Mouse (Mus musculus) fat pad, adult 2 months (tissue): ENCODE measurements around the gene Hrh2.

Experiments used
- DNase-seq: peaks from one replicate; pipeline ENCODE4 v3.0.0-alpha.2; 2011; ENCODE audit warnings: low read depth, low spot score; ENCODE audit errors: extremely low read depth

Gene Hrh2

GRCm38 (mm10) chr13:54215266-54215665, 23.3 kb downstream of the Hrh2 start:
- no peak for DNase-seq

DNA sequence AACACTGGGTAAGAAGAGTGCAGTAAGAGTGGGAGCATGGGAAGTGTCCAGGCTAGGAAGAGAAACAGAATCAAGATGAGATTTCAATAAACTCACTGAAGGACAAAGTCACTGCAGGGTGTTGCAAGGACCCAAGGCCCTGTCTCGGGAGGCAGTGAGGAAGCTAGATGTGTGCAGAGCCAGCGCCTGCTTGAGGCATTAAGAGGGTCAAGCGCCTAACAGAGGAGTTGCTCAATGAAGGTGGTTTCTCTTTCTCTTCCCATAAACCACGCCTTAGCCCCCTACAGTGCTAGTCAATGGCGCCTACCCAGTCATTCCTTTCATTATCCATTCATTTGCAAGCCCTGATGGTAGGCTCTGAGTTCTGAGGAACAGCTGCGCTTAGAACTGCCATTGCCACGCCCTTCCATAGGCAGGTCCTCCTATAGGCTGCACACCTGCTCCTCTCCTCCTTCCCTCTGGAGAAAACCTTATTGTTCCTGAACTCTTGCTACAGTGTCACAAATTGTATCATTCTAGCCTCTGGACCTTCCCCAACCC, 23.9 kb downstream of the Hrh2 start:
- DNase-seq: no peak

GRCm38 (mm10) chr13:54218341-54218740, 26.4 kb downstream of the Hrh2 start:
- no peak for DNase-seq

GRCm38 (mm10) chr13:54221631-54222179, 29.8 kb downstream of the Hrh2 start:
- no peak for DNase-seq

GRCm38 (mm10) chr13:54222921-54223769, 31.2 kb downstream of the Hrh2 start:
- DNase-seq: no peak

DNA sequence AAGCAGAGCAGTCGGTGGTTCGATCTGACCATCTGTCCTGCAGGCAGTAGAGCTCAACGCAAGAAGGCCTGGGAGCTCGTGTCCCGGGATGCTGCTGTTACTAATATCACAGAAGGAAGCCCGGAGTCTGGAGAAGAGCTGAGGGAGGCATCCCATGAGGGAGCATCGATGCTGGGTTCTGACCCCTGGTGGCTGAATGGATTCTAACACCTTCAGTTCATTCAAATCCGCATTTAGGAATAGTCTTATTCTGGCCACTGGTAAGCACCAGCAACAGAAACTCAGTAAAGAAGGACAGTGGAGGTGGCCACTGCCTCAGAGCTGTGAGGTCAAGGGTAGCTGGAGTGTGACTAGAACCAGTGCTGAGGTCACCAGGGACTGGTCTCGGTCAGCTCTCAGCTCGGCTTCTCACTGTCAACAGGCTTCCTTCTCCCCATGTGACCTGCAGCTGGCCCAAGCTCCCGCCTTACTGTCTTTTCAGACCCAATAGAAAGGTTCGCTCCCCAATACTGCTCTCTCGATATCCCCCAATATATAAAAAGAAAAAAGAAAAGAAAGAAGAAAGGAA, 36.1 kb downstream of the Hrh2 start:
- no peak for DNase-seq

- no peak for DNase-seq
Observed at GRCm38 (mm10) chr13:54230081-54230480, 38.2 kb downstream of the Hrh2 start.

- no peak for DNase-seq
Observed at GRCm38 (mm10) chr13:54231868-54232267, 39.9 kb downstream of the Hrh2 start.

DNA sequence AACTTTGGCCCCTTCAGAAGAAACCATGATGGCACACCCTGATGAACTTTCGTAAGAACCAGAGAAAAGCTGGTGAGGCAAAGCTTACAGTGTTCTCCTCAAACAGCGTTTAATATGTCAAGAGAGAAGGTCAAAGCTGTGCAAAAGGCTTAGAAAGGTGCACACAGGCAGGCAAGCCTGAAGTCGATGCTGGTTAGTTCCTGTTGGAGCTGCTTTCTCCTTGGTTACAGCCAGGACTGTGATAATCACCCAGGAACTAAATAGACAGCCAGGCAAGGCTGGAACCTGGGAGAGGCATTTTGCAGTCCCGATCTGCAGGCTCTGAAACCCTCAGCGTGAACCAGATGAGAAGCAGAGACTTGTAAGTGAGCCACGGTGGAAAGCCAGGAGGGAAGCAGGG, 45.6 kb downstream of the Hrh2 start:
- no peak for DNase-seq

- no peak for DNase-seq
Observed at GRCm38 (mm10) chr13:54238585-54239323, 46.8 kb downstream of the Hrh2 start.

GRCm38 (mm10) chr13:54242380-54242779, 50.5 kb downstream of the Hrh2 start:
- DNase-seq: no peak

DNA sequence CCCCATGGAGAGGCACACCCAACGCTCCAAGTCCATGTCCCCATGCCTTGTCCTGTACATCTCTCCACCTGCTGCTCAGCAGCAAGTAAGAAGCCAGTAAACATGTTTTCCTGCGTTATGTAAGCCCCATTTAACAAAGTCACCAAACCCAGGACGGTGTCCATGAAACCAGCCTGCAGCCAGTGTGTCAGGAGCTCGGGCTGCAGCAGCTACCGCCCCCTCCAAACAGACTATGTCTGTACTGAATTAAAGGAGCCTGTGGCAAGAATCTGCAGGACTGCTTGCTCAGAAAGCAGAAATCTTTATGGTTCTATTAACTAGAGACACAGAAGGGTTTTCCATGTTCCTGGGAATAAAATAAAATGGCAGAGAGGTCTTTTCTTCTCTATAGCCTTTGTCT, 53.3 kb downstream of the Hrh2 start:
- DNase-seq: no peak

DNA sequence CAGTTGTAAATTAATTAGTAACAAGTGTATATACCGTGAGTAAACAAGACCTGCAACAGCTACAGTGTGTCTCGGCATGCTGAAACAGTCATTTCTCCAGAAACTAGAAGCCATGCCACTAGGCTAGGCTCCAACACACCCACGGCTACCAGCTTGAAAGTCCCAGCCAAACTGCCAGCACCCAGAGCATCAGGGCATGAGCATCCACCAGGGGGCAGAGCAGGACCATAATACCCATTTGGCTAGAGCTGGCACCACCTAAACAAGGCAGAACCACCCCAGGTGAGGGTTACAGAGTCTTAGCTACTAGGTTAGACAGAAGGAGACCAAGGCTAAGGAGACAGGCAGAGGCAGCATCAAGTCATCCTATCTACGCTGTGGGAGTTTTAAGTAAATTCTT, 55.6 kb downstream of the Hrh2 start:
- DNase-seq: peak; percentile 7

GRCm38 (mm10) chr13:54248436-54248995, 56.6 kb downstream of the Hrh2 start:
- DNase-seq: no peak

- peak; percentile 18 for DNase-seq
Observed at GRCm38 (mm10) chr13:54249007-54249406, 57.1 kb downstream of the Hrh2 start.

DNA sequence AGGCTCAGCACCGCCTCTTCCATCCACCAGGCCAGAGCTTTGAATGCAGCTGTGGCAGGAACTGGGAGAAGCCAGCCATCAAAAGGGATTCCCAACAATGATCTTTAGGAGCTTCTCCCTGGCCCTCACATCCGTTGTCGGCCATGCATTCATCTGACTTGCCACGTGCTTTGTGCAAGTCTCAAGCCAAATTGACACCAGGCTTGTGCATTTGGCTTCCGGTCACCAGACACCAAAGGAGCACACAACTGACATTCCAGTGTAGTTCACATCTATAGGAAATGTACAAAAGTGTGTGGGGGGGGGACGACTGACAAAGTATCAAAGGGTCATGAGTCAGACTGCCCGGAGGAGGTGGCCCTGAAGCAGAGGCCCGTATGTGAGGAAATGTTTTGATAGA, 58.4 kb downstream of the Hrh2 start:
- no peak for DNase-seq

GRCm38 (mm10) chr13:54251541-54252225, 59.8 kb downstream of the Hrh2 start:
- DNase-seq: no peak

- no peak for DNase-seq
Observed at GRCm38 (mm10) chr13:54257580-54258223, 65.8 kb downstream of the Hrh2 start.

- DNase-seq: no peak
Observed at GRCm38 (mm10) chr13:54258231-54258743, 66.4 kb downstream of the Hrh2 start.

DNA sequence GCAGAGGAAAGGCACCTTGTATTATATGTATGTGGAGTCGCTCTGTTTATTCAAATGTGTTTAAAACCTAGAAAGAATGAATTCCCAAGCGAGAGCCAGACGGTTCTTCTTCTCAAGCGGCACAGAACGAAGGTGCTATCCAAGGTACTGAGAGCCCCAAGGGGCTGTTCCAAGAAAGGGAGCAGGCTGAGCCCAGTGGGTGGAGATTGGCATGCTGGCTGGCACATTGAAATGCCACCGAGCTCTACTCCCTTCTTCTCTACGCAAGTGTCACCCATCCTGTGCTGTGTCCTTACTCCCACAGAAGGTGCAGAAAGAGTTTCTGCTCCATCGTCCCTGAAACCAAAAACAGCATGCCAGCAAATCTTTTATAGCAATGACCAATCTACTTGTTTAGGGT, 68.4 kb downstream of the Hrh2 start:
- DNase-seq: no peak
